Comparison of ENCODE assay signal across 11 mouse cellular contexts in the genomic region with DNA sequence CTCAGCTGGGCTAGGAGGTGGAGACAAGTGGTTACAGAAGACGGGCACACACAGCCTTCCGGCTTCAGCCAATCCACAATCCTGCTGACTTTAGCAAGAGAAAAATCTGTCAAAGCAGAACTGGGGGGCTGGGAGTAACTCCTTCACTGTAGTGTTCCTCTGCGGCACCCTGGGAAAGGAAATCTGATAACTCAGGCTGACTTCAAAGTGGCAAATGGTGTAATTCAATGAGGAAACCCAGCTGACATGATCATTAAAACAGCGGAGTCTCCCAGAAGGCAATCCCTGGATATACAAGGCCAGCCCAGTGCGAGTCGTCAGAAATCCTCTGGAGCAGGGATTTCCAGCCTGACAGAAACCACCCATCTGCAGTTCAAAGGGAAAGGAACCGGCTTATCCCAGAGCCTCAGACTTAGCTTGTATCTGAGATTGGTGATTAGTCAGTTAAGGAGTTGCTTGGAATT. TPM values are rescaled to one million over a fixed set of nuclear protein-coding genes. Genes with fewer than 3 reads are reported as not detected.
DNase-seq lines count a peak whose midpoint lies in the region; ATAC-seq and TF ChIP-seq lines count a peak whose summit lies in the region.
"Had no signal": no experiment of that assay in that cellular context is flagged by ENCODE, and none has a peak within 500 bp of the region (broad histone marks: within the 10 kb centered on the region; RNA-seq: fewer than 3 reads in every experiment).

No protein-coding gene starts in this region.

- no peaks in the 10 kb centered on the region for H3K27me3 ChIP-seq in lung, postnatal 0 days (replicated peaks; ENCODE audit: insufficient read depth, low read length)

- WGBS in lung, postnatal 0 days = 12% methylated on average over 7 of the region's 7 CpGs

- H3K9me3 ChIP-seq in lung, postnatal 0 days (ENCODE audit: low read length) = no peaks in the 10 kb centered on the region

- H3K4me1 ChIP-seq in lung, postnatal 0 days (ENCODE audit: insufficient read depth, low read depth, low read length) = no peaks in the 10 kb centered on the region

- H3K4me3 ChIP-seq in lung, postnatal 0 days (ENCODE audit: low read depth, low read length) = no peak overlapping the region

- TF ChIP-seq EP300 in lung, postnatal 0 days (IDR thresholded peaks at IDR 0.05) = no peak

- H3K9ac ChIP-seq in lung, postnatal 0 days (replicated peaks; ENCODE audit: low read depth) = no peak overlapping the region

- ATAC-seq in lung, postnatal 0 days = peak; percentile 48

- H3K27ac ChIP-seq in lung, postnatal 0 days (ENCODE audit: low read length) = no peak overlapping the region

- H3K4me2 ChIP-seq in lung, postnatal 0 days (replicated peaks; ENCODE audit: low read depth, low read length) = no peak overlapping the region

- no peaks in the 10 kb centered on the region for H3K36me3 ChIP-seq in lung, postnatal 0 days (ENCODE audit: insufficient read depth, low read length)

- peak; percentile 11 for DNase-seq in gastrocnemius, adult 18-20 months (ENCODE audit: low spot score)
- no peak for DNase-seq in gastrocnemius, postnatal 25 days
- DNase-seq in lung, postnatal 0 days (ENCODE audit: low spot score) = peak; percentile 48
- no peak for DNase-seq in lung, postnatal 4 days
- DNase-seq in kidney, postnatal 14 days = peak; percentile 8
- DNase-seq in retina, embryonic 14.5 days (ENCODE audit: low spot score) = peak; percentile 17
- DNase-seq in spleen, postnatal 36 days (ENCODE audit: low spot score in 2 of 2) = no peak
- DNase-seq in adrenal gland, postnatal 10 days = no peak
- DNase-seq: cerebellum, adult 9-11 months; gastrocnemius, postnatal 14 days; spleen, adult 18-20 months had no signal

- no peak for TF ChIP-seq CTCF in lung, postnatal 0 days (IDR thresholded peaks at IDR 0.05)

RNA-seq across cellular contexts. Expression of gene Serbp1, which starts 42.8 kb away (rescaled TPM):
- 100 to 1,000 TPM; 318 to 338 TPM for total RNA-seq in gastrocnemius, adult 18-20 months (2021)
- total RNA-seq in gastrocnemius, postnatal 25 days (2021) = 100 to 1,000 TPM; 265 to 268 TPM
- polyA plus RNA-seq in lung, postnatal 0 days (2015; fragmentation: Nextera tagmentation; extraction: Ambion mirVana) = 175 and 194 TPM in 2 replicates
- 100 to 1,000 TPM; 321 to 336 TPM for total RNA-seq in adrenal gland, postnatal 10 days (2021)

Comparison
In these comparisons a context has a peak if more than half of its experiments do, and no peak if none do; other contexts are left out.
1. DNase-seq: peak in gastrocnemius, adult 18-20 months (single experiment), lung, postnatal 0 days (single experiment), kidney, postnatal 14 days (single experiment) and retina, embryonic 14.5 days (single experiment); none in gastrocnemius, postnatal 25 days (single experiment), lung, postnatal 4 days (0 of 2), spleen, postnatal 36 days (0 of 2) and adrenal gland, postnatal 10 days (single experiment).